Mouse (Mus musculus): ENCODE measurements around the gene Wdr90. TPM values are rescaled to one million over a fixed set of nuclear protein-coding genes. Genes with fewer than 3 reads are reported as not detected.
A peak's percentile ranks its signal among the peaks of the same experiment; 100 is the strongest.

Gene Wdr90
- polyA plus RNA-seq, 1 experiment: 11.7 TPM

- Histone ChIP-seq H3K27ac (ENCODE audit: insufficient read depth, low read depth, low read length) (no peak overlapping the region), H3K4me1 (ENCODE audit: control insufficient read depth, insufficient read depth, low read length) (no peaks in the 10 kb centered on the region), H3K4me3 (ENCODE audit: insufficient read depth, low read length) (no peak overlapping the region)
- TF ChIP-seq POLR2A (IDR thresholded peaks at IDR 0.05; ENCODE audit: borderline replicate concordance, low read depth, low read length) (no peak), CTCF (IDR thresholded peaks at IDR 0.05; ENCODE audit: low read depth, low read length) (no peak)
Measured at GRCm38 (mm10) chr17:25885636-25886035, 24.3 kb upstream of the Wdr90 start.

- no peak overlapping the region for H3K27ac ChIP-seq (ENCODE audit: insufficient read depth, low read depth, low read length)
- TF ChIP-seq CTCF (IDR thresholded peaks at IDR 0.05; ENCODE audit: low read depth, low read length) (no peak), POLR2A (IDR thresholded peaks at IDR 0.05; ENCODE audit: borderline replicate concordance, low read depth, low read length) (no peak)
- H3K4me1 ChIP-seq (ENCODE audit: control insufficient read depth, insufficient read depth, low read length): no peaks in the 10 kb centered on the region
- H3K4me3 ChIP-seq (ENCODE audit: insufficient read depth, low read length): no peak overlapping the region
Measured at GRCm38 (mm10) chr17:25883824-25884223, 22.5 kb upstream of the Wdr90 start.

GRCm38 (mm10) chr17:25883268-25883667, 22.0 kb upstream of the Wdr90 start:
- H3K4me3 ChIP-seq (ENCODE audit: insufficient read depth, low read length): no peak overlapping the region
- H3K27ac ChIP-seq (ENCODE audit: insufficient read depth, low read depth, low read length): no peak overlapping the region
- TF ChIP-seq POLR2A (IDR thresholded peaks at IDR 0.05; ENCODE audit: borderline replicate concordance, low read depth, low read length) (no peak), CTCF (IDR thresholded peaks at IDR 0.05; ENCODE audit: low read depth, low read length) (no peak)
- H3K4me1 ChIP-seq (ENCODE audit: control insufficient read depth, insufficient read depth, low read length): no peaks in the 10 kb centered on the region

GRCm38 (mm10) chr17:25882306-25882705, 21.0 kb upstream of the Wdr90 start:
- no peak for TF ChIP-seq CTCF (IDR thresholded peaks at IDR 0.05; ENCODE audit: low read depth, low read length)
- no peak for TF ChIP-seq POLR2A (IDR thresholded peaks at IDR 0.05; ENCODE audit: borderline replicate concordance, low read depth, low read length)
- no peaks in the 10 kb centered on the region for H3K4me1 ChIP-seq (ENCODE audit: control insufficient read depth, insufficient read depth, low read length)
- no peak overlapping the region for H3K4me3 ChIP-seq (ENCODE audit: insufficient read depth, low read length)
- no peak overlapping the region for H3K27ac ChIP-seq (ENCODE audit: insufficient read depth, low read depth, low read length)

GRCm38 (mm10) chr17:25881691-25882090, 20.4 kb upstream of the Wdr90 start:
- 0 out of 2 replicates have a peak, but pooled peaks cover 3% of the 10 kb centered on the region for H3K4me1 ChIP-seq (ENCODE audit: control insufficient read depth, insufficient read depth, low read length)
- no peak overlapping the region for H3K4me3 ChIP-seq (ENCODE audit: insufficient read depth, low read length)
- no peak overlapping the region for H3K27ac ChIP-seq (ENCODE audit: insufficient read depth, low read depth, low read length)
- no peak for TF ChIP-seq CTCF (IDR thresholded peaks at IDR 0.05; ENCODE audit: low read depth, low read length)
- TF ChIP-seq POLR2A (IDR thresholded peaks at IDR 0.05; ENCODE audit: borderline replicate concordance, low read depth, low read length): no peak

GRCm38 (mm10) chr17:25880913-25881641, 19.8 kb upstream of the Wdr90 start:
- Histone ChIP-seq H3K27ac (ENCODE audit: insufficient read depth, low read depth, low read length) (no peak overlapping the region), H3K4me1 (ENCODE audit: control insufficient read depth, insufficient read depth, low read length) (peaks cover 7% of the 10 kb centered on the region), H3K4me3 (ENCODE audit: insufficient read depth, low read length) (no peak overlapping the region)
- TF ChIP-seq POLR2A (IDR thresholded peaks at IDR 0.05; ENCODE audit: borderline replicate concordance, low read depth, low read length) (no peak), CTCF (IDR thresholded peaks at IDR 0.05; ENCODE audit: low read depth, low read length) (no peak)

- no peak within 1 kb of the TSS for H3K4me3 ChIP-seq (ENCODE audit: insufficient read depth, low read length)
- peaks cover 10% of the 10 kb centered on the region for H3K4me1 ChIP-seq (ENCODE audit: control insufficient read depth, insufficient read depth, low read length)
- TF ChIP-seq CTCF (IDR thresholded peaks at IDR 0.05; ENCODE audit: low read depth, low read length): no peak
- no peak within 1 kb of the TSS for H3K27ac ChIP-seq (ENCODE audit: insufficient read depth, low read depth, low read length)
Measured at GRCm38 (mm10) chr17:25880196-25880910, 19.1 kb upstream of the Wdr90 start, which contains the start of gene Wfikkn1. Wfikkn1 (minus strand) TSS chr17:25880858.

- TF ChIP-seq POLR2A (IDR thresholded peaks at IDR 0.05; ENCODE audit: borderline replicate concordance, low read depth, low read length) (no peak), CTCF (IDR thresholded peaks at IDR 0.05; ENCODE audit: low read depth, low read length) (no peak)
- H3K27ac ChIP-seq (ENCODE audit: insufficient read depth, low read depth, low read length): no peak overlapping the region
- H3K4me1 ChIP-seq (ENCODE audit: control insufficient read depth, insufficient read depth, low read length): peaks cover 10% of the 10 kb centered on the region
- no peak overlapping the region for H3K4me3 ChIP-seq (ENCODE audit: insufficient read depth, low read length)
Measured at GRCm38 (mm10) chr17:25879750-25880149, 18.4 kb upstream of the Wdr90 start.

GRCm38 (mm10) chr17:25879261-25879660, 18.0 kb upstream of the Wdr90 start:
- Histone ChIP-seq H3K27ac (ENCODE audit: insufficient read depth, low read depth, low read length) (no peak overlapping the region), H3K4me1 (ENCODE audit: control insufficient read depth, insufficient read depth, low read length) (peaks cover 10% of the 10 kb centered on the region), H3K4me3 (ENCODE audit: insufficient read depth, low read length) (no peak overlapping the region)
- TF ChIP-seq CTCF (IDR thresholded peaks at IDR 0.05; ENCODE audit: low read depth, low read length): peak; percentile 58
- no peak for TF ChIP-seq POLR2A (IDR thresholded peaks at IDR 0.05; ENCODE audit: borderline replicate concordance, low read depth, low read length)

- H3K4me1 ChIP-seq (ENCODE audit: control insufficient read depth, insufficient read depth, low read length): peaks cover 14% of the 10 kb centered on the region
- no peak overlapping the region for H3K4me3 ChIP-seq (ENCODE audit: insufficient read depth, low read length)
- no peak for TF ChIP-seq POLR2A (IDR thresholded peaks at IDR 0.05; ENCODE audit: borderline replicate concordance, low read depth, low read length)
- TF ChIP-seq CTCF (IDR thresholded peaks at IDR 0.05; ENCODE audit: low read depth, low read length): no peak
- H3K27ac ChIP-seq (ENCODE audit: insufficient read depth, low read depth, low read length): no peak overlapping the region
Measured at GRCm38 (mm10) chr17:25878611-25879180, 17.4 kb upstream of the Wdr90 start.
